Mouse (Mus musculus) G1E (cell line): ENCODE measurements around the gene Cldn7. TPM values are rescaled to one million over a fixed set of nuclear protein-coding genes. Genes with fewer than 3 reads are reported as not detected.

Source experiments
- ATAC-seq: 2 replicates; pipeline ENCODE4 v1.8.0; 2016; ENCODE audit warnings: mild to moderate bottlenecking; ENCODE audit not compliant: insufficient number of reproducible peaks, poor library complexity, low FRiP score, severe bottlenecking; ENCODE audit errors: extremely low read depth
- DNase-seq: peaks from one replicate; pipeline ENCODE4 v3.0.0; 2012; ENCODE audit warnings: low spot score
- H3K27me3 ChIP-seq: 2 replicates; pipeline ENCODE4 v1.6.1; 2012; ENCODE audit warnings: mild to moderate bottlenecking, low read length, inconsistent platforms; ENCODE audit not compliant: insufficient read depth
- H3K36me3 ChIP-seq: replicated peaks from 2 replicates; pipeline ENCODE3; 2012; ENCODE audit warnings: mild to moderate bottlenecking, inconsistent platforms
- H3K4me1 ChIP-seq: 2 replicates; pipeline ENCODE4 v1.6.1; 2012; ENCODE audit warnings: low read depth, low read length, inconsistent platforms, mixed read lengths; ENCODE audit not compliant: insufficient read depth
- H3K4me3 ChIP-seq: 2 replicates; pipeline ENCODE4 v1.5.1; 2012; ENCODE audit warnings: low read depth, mild to moderate bottlenecking, inconsistent platforms, low read length, moderate library complexity, mixed read lengths
- H3K9me3 ChIP-seq: replicated peaks from 2 replicates; pipeline ENCODE4 v1.6.1; 2012; ENCODE audit warnings: inconsistent platforms
- CTCF ChIP-seq: IDR thresholded peaks from 2 replicates; pipeline ENCODE4 v1.5.1; 2012; ENCODE audit warnings: low read depth, low read length, inconsistent platforms, mixed read lengths
- GATA1 ChIP-seq: IDR thresholded peaks from 2 replicates; pipeline ENCODE4 v1.6.1; 2012; ENCODE audit warnings: borderline replicate concordance, low read length, inconsistent platforms, mixed read lengths
- GATA2 ChIP-seq: IDR thresholded peaks from 2 replicates; pipeline ENCODE4 v1.6.1; 2012; ENCODE audit warnings: low read depth, low read length, inconsistent platforms, borderline replicate concordance
- POLR2AphosphoS5 ChIP-seq: IDR thresholded peaks from 2 replicates; pipeline ENCODE4 v1.6.1; 2012; ENCODE audit warnings: low read depth, low read length, inconsistent platforms; ENCODE audit not compliant: insufficient replicate concordance
- TAL1 ChIP-seq: conservative IDR thresholded peaks from 2 replicates; pipeline ENCODE4 v1.6.1; 2012; ENCODE audit warnings: low read depth, low read length, inconsistent platforms, mixed read lengths
- polyA plus RNA-seq: library from polyadenylated mRNA; stranded (reverse); fragments of >175 nt; gene quantifications from 2 replicates; pipeline ENCODE4 v1.2.3, GENCODE M21; 2012
- total RNA-seq, 2 experiments: library from RNA; stranded (forward) in 1 of 2; stranded (reverse) in 1 of 2; fragments of 200-1000 nt in 1 of 2; fragments of >200 nt in 1 of 2; fragmentation: Nextera tagmentation in 1 of 2; gene quantifications; 2 replicates each; pipeline ENCODE4 v1.2.3; 2014 to 2017

The Cldn7 gene
- total and polyA plus RNA-seq, 3 experiments = not detected

GRCm38 (mm10) chr11:70000396-70000898 is 35.9 kb downstream of the Cldn7 start, which contains the start of gene Dvl2:
Gene Dvl2, plus strand, starts transcription at chr11:70000595.
- H3K4me3 ChIP-seq = peak within 1 kb of the TSS; percentile 91
- DNase-seq (peak; percentile 83), ATAC-seq (peak; percentile 29)
- H3K4me1 ChIP-seq = peaks cover 72% of the 10 kb centered on the region
- H3K27me3 ChIP-seq = no peaks in the 10 kb centered on the region
- peaks cover 67% of the 10 kb centered on the region for H3K36me3 ChIP-seq
- no peak; the same call in 1 of the 2 replicates for TF ChIP-seq POLR2AphosphoS5
- TF ChIP-seq GATA2 = peak; percentile 38; the same call in 1 of the 2 replicates
- TF ChIP-seq GATA1 = no peak
- H3K9me3 ChIP-seq = no peaks in the 10 kb centered on the region

- Histone ChIP-seq H3K36me3 (peaks cover 74% of the 10 kb centered on the region), H3K4me3 (peak overlapping the region; percentile 91), H3K27me3 (no peaks in the 10 kb centered on the region), H3K4me1 (peaks cover 76% of the 10 kb centered on the region), H3K9me3 (no peaks in the 10 kb centered on the region)
- no peak for ATAC-seq
- no peak for TF ChIP-seq GATA2
- TF ChIP-seq POLR2AphosphoS5 = no peak
- no peak for TF ChIP-seq CTCF
- TF ChIP-seq GATA1 = no peak
- no peak for TF ChIP-seq TAL1
- DNase-seq = no peak
Measured at GRCm38 (mm10) chr11:70001159-70001558, 36.6 kb downstream of the Cldn7 start.

GRCm38 (mm10) chr11:70001865-70002264 is 37.3 kb downstream of the Cldn7 start:
- H3K4me1 ChIP-seq = peaks cover 76% of the 10 kb centered on the region
- no peak for ATAC-seq
- H3K27me3 ChIP-seq = no peaks in the 10 kb centered on the region
- H3K36me3 ChIP-seq = peaks cover 82% of the 10 kb centered on the region
- DNase-seq = no peak
- TF ChIP-seq TAL1 = no peak
- no peak for TF ChIP-seq GATA2
- no peak for TF ChIP-seq GATA1
- peak; percentile 68 for TF ChIP-seq CTCF
- no peak for TF ChIP-seq POLR2AphosphoS5
- H3K9me3 ChIP-seq = no peaks in the 10 kb centered on the region
- H3K4me3 ChIP-seq = peak overlapping the region; percentile 5; the same call in 1 of the 2 replicates

- H3K4me3 ChIP-seq = peak overlapping the region; percentile 1; the same call in 1 of the 2 replicates
- TF ChIP-seq GATA1 (no peak), POLR2AphosphoS5 (no peak), CTCF (no peak), TAL1 (no peak), GATA2 (no peak)
- no peaks in the 10 kb centered on the region for H3K9me3 ChIP-seq
- ATAC-seq = no peak
- no peak for DNase-seq
- H3K36me3 ChIP-seq = peaks cover 86% of the 10 kb centered on the region
- no peaks in the 10 kb centered on the region for H3K27me3 ChIP-seq
- peaks cover 75% of the 10 kb centered on the region for H3K4me1 ChIP-seq
Measured at GRCm38 (mm10) chr11:70002471-70002870, 37.9 kb downstream of the Cldn7 start.

GRCm38 (mm10) chr11:70005521-70005920 is 40.9 kb downstream of the Cldn7 start:
- ATAC-seq (no peak), DNase-seq (no peak)
- H3K36me3 ChIP-seq = peaks cover 86% of the 10 kb centered on the region
- peaks cover 48% of the 10 kb centered on the region for H3K4me1 ChIP-seq
- TF ChIP-seq CTCF (no peak), GATA1 (no peak), GATA2 (no peak), POLR2AphosphoS5 (no peak), TAL1 (no peak)
- no peaks in the 10 kb centered on the region for H3K27me3 ChIP-seq
- H3K4me3 ChIP-seq = no peak overlapping the region
- no peaks in the 10 kb centered on the region for H3K9me3 ChIP-seq

GRCm38 (mm10) chr11:70010033-70010432 is 45.5 kb downstream of the Cldn7 start:
- ATAC-seq (no peak), DNase-seq (no peak)
- H3K4me3 ChIP-seq = no peak overlapping the region
- H3K4me1 ChIP-seq = peaks cover 27% of the 10 kb centered on the region
- H3K36me3 ChIP-seq = peaks cover 95% of the 10 kb centered on the region
- TF ChIP-seq POLR2AphosphoS5 (no peak), GATA1 (no peak)
- no peaks in the 10 kb centered on the region for H3K9me3 ChIP-seq
- H3K27me3 ChIP-seq = no peaks in the 10 kb centered on the region

GRCm38 (mm10) chr11:70010548-70010947 is 46.0 kb downstream of the Cldn7 start:
- no peak for DNase-seq

More at GRCm38 (mm10) chr11:70010548-70010947, 46.0 kb downstream of the Cldn7 start:
- H3K36me3 ChIP-seq = peaks cover 90% of the 10 kb centered on the region
- peaks cover 28% of the 10 kb centered on the region for H3K4me1 ChIP-seq
- no peak overlapping the region for H3K4me3 ChIP-seq
- no peak for ATAC-seq
- no peaks in the 10 kb centered on the region for H3K9me3 ChIP-seq
- no peaks in the 10 kb centered on the region for H3K27me3 ChIP-seq
- TF ChIP-seq CTCF = no peak
- no peak for TF ChIP-seq GATA1
- TF ChIP-seq GATA2 = no peak
- no peak for TF ChIP-seq POLR2AphosphoS5
- no peak for TF ChIP-seq TAL1
